Mouse (Mus musculus): ENCODE measurements around the gene Gnptg. TPM values are rescaled to one million over a fixed set of nuclear protein-coding genes. Genes with fewer than 3 reads are reported as not detected.

Gnptg gene
- polyA plus RNA-seq (2012; rRNA removed) = 28.6 and 37.7 TPM in 2 replicates

GRCm38 (mm10) chr17:25239695-25240636, at the start of gene Gnptg, which contains the start of gene Tsr3:
TSS of gene Gnptg (minus strand) at chr17:25240124.
TSS of gene Tsr3 (plus strand) at chr17:25240170.

GRCm38 (mm10) chr17:25274571-25275346, 34.8 kb upstream of the Gnptg start, which contains the start of gene Ube2i:
TSS of gene Ube2i (minus strand) at chr17:25274622.

GRCm38 (mm10) chr17:25256140-25256754, 16.3 kb upstream of the Gnptg start, which contains the start of gene Baiap3:
TSS of gene Baiap3 (minus strand) at chr17:25256364.

GRCm38 (mm10) chr17:25188150-25189031, 51.5 kb downstream of the Gnptg start, which contains the start of gene Unkl:
TSS of gene Unkl (plus strand) at chr17:25188397.

GRCm38 (mm10) chr17:25184129-25184691, 55.7 kb downstream of the Gnptg start, which contains the start of gene BC003965:
TSS of gene BC003965 (plus strand) at chr17:25184554.

Other genes starting within 250 kb of the Gnptg start
- gene Cramp1l, start 224.3 kb downstream of the Gnptg start, polyA plus RNA-seq (2012; rRNA removed) = 20.6 and 27.0 TPM in 2 replicates
- 32.8 and 38.8 TPM in 2 replicates for gene Ift140, start 224.0 kb downstream of the Gnptg start, polyA plus RNA-seq (2012; rRNA removed)
- gene Tmem204, start 156.5 kb downstream of the Gnptg start, polyA plus RNA-seq (2012; rRNA removed) = 59.3 and 68.0 TPM in 2 replicates
- gene Telo2, start 124.2 kb downstream of the Gnptg start, polyA plus RNA-seq (2012; rRNA removed) = 50.1 and 56.2 TPM in 2 replicates
- gene Ptx4, start 119.4 kb downstream of the Gnptg start, polyA plus RNA-seq (2012; rRNA removed) = not detected in 2 replicates
- gene Clcn7, start 106.7 kb downstream of the Gnptg start, polyA plus RNA-seq (2012; rRNA removed) = 41.1 and 43.3 TPM in 2 replicates
- 0.06 TPM in 1 of 2 replicates, not detected in the other for gene Ccdc154, start 77.7 kb downstream of the Gnptg start, polyA plus RNA-seq (2012; rRNA removed)
- 2.2 and 2.3 TPM in 2 replicates for gene Gm38655, start 64.7 kb downstream of the Gnptg start, polyA plus RNA-seq (2012; rRNA removed)
- 12.1 and 12.5 TPM in 2 replicates for gene BC003965, start 55.6 kb downstream of the Gnptg start, polyA plus RNA-seq (2012; rRNA removed)
- gene Unkl, start 51.7 kb downstream of the Gnptg start, polyA plus RNA-seq (2012; rRNA removed) = 23.6 and 27.6 TPM in 2 replicates
- gene Tsr3, start within 50 bp of the Gnptg start, polyA plus RNA-seq (2012; rRNA removed) = 37.8 and 39.0 TPM in 2 replicates
- gene Baiap3, start 16.2 kb upstream of the Gnptg start, polyA plus RNA-seq (2012; rRNA removed) = 10.1 and 19.3 TPM in 2 replicates
- gene Ube2i, start 34.5 kb upstream of the Gnptg start, polyA plus RNA-seq (2012; rRNA removed) = 112 and 129 TPM in 2 replicates
- gene Prss34, start 58.3 kb upstream of the Gnptg start, polyA plus RNA-seq (2012; rRNA removed) = 0.40 and 0.59 TPM in 2 replicates
- not detected in 2 replicates for gene Prss28, start 68.5 kb upstream of the Gnptg start, polyA plus RNA-seq (2012; rRNA removed)
- 0.52 and 0.84 TPM in 2 replicates for gene Prss29, start 78.5 kb upstream of the Gnptg start, polyA plus RNA-seq (2012; rRNA removed)
- gene Tpsab1, start 105.4 kb upstream of the Gnptg start, polyA plus RNA-seq (2012; rRNA removed) = 0.79 and 1.6 TPM in 2 replicates
- 13.5 and 14.6 TPM in 2 replicates for gene Tpsb2, start 126.2 kb upstream of the Gnptg start, polyA plus RNA-seq (2012; rRNA removed)
- 0.40 and 0.45 TPM in 2 replicates for gene Tpsg1, start 129.1 kb upstream of the Gnptg start, polyA plus RNA-seq (2012; rRNA removed)
- gene Cacna1h, start 193.7 kb upstream of the Gnptg start, polyA plus RNA-seq (2012; rRNA removed) = 61.2 and 67.3 TPM in 2 replicates
- gene Tekt4, start 214.5 kb upstream of the Gnptg start, polyA plus RNA-seq (2012; rRNA removed) = 13.3 and 13.9 TPM in 2 replicates